Mouse (Mus musculus): ENCODE results near the gene Grid1.

Grid1 gene

DNA sequence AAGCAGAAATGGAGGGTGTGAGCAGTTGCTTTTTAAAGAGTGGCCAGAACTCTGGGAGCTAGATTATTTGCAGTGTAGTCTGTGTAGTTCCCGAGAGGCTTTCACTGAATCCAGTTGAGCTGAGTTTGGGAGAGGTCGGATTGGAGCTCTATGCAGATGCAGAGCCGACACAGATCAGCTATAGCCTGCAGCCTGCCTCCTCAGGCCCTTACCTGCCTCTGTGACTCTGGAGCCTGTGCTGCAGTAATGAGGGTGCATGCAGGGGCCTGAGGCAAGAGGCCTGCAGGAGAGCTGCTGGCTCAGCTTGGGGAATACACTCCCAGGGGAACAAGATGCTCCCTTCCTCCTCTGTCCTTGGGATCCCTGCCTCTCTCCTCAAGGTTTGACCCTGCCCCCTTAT is 296.0 kb downstream of the Grid1 start:
- no peak for DNase-seq (ENCODE audit: low read depth)

DNA sequence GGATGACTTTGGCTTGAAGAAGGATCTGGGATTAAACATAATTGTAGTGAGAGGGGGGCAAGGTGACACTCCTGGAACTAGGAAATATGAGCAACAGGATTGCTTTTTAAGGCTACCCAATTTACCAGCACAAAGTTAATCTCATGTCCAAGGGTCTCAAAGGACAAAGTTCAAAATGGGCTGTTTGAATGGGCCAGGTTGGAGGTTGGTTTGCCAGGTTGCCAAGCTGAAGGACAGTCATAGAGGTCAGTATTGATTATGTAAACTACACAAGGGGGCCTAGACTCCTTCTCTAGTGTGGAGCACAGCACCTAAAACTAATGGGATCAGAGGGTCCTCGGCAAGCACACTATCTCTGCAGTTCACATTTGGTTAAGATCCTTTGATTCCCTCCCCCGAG is 300.2 kb downstream of the Grid1 start:
- no peak for DNase-seq (ENCODE audit: low read depth)

- no peak for DNase-seq (ENCODE audit: low read depth)
Measured at GRCm38 (mm10) chr14:35120905-35121304, 301.0 kb downstream of the Grid1 start.

- no peak for DNase-seq (ENCODE audit: low read depth)
Measured at GRCm38 (mm10) chr14:35122111-35122510, 302.2 kb downstream of the Grid1 start.

DNA sequence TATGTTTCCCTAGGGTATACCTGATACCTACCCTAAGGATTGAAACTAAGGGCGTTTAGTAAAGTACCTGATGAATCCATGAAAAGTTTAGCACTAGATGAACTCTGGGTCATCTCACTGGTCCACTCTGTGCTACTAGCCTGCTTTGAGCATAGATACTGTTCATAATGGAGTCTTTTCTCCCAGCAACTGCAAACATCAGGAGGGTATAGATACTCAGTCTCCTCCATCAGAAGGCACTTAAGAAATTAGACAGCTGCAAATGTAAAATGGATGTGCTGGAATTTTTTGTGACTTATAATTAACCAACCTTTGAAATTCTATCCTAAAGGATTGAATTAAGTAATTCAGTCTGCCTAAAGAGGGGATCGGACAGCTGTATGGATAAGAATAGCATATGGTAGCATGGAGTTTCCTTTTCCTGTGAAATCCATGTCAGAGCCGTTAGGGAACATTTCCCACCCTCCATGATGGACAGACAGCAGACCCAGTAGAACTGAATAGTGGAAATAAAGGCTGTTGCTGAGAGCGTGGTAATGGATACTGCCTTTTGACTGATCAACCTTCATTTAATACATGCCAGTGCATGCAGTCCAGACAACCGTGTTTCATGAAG is 303.5 kb downstream of the Grid1 start:
- no peak for DNase-seq (ENCODE audit: low read depth)

DNA sequence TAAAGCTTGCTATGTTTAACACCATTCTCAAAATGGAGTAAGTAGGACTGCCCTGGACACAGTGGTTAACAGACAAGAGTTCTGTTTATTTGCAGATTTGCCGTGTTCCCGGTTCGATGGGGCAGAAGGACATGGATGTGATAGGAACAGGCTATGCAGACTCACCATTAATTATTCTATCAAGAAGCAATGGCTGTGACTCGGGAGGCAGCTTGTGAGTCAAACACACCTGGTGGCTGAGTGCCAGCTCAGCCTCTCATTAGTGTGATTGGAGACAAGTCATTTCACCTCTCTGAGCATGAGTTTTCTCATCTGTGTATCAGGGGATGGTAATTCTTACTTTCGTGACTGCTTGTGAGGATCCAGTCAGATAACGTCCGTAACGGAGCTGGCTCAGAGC is 307.7 kb downstream of the Grid1 start:
- DNase-seq (ENCODE audit: low read depth) = no peak

GRCm38 (mm10) chr14:35135056-35135455 is 315.1 kb downstream of the Grid1 start:
- no peak for DNase-seq (ENCODE audit: low read depth)

- DNase-seq (ENCODE audit: low read depth) = no peak
Measured at GRCm38 (mm10) chr14:35138069-35138468, 318.2 kb downstream of the Grid1 start.

DNA sequence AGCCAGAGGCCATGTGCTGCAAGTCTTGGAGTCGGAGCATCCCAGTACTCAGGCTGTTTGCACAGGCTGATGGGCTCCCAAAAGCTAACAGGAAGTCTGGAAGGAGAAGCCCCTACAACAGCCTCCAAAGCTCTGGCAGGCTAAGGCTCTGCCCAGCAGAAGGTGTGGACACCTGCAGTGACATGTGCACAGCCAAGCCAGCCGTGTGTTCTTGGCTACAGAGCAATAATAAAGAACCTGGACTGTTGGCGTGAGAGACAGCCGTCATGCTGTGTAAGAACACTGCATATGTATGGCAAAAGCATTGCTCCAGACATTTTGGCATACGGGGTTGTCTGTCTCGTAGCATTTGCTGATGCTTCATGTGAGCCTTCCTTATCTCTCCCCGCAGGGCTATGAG is 319.9 kb downstream of the Grid1 start:
- DNase-seq (ENCODE audit: low read depth) = no peak

DNA sequence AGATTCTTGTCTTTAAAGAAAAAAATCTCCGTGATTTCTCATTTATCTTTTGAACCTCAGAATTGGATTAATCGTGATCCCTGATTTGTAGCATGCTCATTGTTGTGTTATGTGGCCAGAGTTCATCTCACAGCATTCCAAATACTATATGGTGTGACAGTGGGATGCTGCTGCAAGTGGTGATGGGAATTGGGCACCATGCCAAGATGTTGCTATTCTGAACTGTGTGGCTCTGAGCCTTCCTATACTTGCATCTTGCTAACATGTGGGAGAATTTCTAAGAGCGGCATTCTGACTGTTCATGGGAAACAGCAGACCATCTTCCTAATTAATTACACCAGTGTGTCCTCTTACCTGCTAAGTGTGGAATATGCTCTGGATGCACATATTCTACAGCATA is 332.5 kb downstream of the Grid1 start:
- DNase-seq (ENCODE audit: low read depth) = no peak

- DNase-seq (ENCODE audit: low read depth) = no peak
Measured at GRCm38 (mm10) chr14:35153701-35154277, 333.9 kb downstream of the Grid1 start.

DNA sequence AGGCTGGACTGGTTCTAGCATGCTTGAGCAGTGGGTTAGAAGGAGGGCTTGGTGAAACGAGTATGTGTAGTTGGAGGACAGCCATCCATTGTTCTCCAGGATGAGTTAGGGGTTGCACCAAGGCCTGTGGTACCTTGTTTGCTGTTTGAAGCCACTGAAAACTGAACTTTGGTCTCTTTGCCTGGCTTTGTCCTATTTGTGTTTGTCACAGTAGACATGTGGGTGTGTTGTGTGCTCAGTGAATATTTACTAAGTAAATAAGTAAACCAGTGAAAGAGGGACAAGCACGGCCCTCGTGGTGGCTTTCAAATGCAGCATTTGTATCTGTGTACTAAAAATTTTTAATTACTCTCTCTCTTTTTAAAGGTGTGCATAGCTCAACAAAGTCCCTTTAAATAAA is 334.5 kb downstream of the Grid1 start:
- no peak for DNase-seq (ENCODE audit: low read depth)

- no peak for DNase-seq (ENCODE audit: low read depth)
Measured at GRCm38 (mm10) chr14:35157069-35157655, 337.3 kb downstream of the Grid1 start.

DNA sequence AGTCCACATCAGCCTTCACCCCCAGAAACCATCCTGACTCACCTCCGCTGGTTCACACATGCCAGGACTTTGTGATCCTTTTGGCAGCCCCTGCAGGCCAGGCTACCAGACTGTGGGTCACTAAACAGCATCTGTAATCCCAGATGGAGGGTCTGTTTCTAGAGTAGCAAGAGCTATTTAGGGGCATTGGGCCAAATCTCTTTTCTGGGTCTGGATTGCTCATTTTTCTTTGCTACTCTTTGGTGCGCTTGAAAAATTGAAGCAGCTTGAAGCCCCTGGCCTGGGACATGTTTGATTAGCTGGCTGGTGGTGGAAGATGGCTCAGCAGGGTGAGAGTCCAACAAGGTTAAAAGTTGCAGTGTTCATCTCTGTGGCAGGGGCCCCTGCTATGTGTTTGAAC is 339.4 kb downstream of the Grid1 start:
- DNase-seq (ENCODE audit: low read depth) = no peak

DNA sequence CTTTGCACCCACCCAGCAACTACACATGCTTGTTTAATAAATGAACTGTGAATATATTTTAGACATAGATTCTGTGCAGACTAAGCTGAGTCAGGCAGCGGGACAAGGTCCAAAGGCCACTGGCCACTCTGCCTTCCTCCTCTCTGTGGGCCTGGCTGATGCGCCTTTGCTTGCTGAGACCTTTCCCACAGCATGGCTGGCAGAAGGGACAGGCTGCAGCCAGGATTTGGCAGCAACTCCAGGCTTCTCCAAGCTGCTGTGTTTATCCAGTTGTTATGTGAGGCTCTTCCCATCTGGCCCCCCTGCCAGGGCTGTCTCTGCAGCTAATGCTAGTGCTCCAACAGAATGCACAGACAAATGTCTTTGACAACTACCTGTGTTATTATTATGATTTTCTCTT is 347.5 kb downstream of the Grid1 start:
- DNase-seq (ENCODE audit: low read depth) = no peak

GRCm38 (mm10) chr14:35173861-35174260 is 354.0 kb downstream of the Grid1 start:
- DNase-seq (ENCODE audit: low read depth) = no peak

- no peak for DNase-seq (ENCODE audit: low read depth)
Measured at GRCm38 (mm10) chr14:35176021-35176420, 356.1 kb downstream of the Grid1 start.

DNA sequence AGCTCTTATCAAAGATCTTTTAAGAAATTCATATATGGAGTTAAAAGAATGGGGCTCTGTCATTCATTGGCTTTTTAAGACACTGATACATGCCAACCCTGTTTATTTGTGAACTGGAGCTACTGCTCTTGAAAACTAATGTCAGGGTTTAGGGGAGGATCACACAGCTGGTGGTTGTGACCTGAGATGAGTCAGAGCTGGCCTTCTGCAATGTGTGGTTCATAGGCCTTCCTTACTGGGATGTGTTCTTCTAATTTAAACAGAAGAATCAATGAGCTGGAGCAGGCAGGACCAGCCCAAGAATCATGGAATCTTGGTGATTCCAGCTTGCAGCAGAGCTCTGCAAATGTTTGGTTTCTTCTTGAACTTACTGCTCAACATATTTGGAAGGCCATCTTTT is 359.2 kb downstream of the Grid1 start:
- DNase-seq (ENCODE audit: low read depth) = no peak

DNA sequence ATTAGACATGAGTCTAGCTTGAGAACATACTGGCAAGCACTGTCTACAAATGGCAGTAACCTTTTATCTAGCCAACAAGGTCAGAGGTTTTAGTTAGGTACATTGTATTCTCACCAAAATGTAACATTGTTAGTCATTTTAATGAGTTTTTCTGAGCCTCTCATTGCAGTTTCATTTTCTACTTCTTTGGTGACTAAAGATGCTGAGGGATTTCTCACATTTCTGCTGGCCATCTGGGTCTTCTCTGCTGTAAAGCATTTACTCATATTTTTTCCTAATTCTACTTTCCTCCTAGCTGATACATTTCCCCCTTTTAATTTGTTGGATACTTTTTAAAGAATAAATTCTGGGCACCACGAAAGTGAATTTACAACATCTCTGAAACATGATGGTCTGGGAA is 365.5 kb downstream of the Grid1 start:
- no peak for DNase-seq (ENCODE audit: low read depth)

DNA sequence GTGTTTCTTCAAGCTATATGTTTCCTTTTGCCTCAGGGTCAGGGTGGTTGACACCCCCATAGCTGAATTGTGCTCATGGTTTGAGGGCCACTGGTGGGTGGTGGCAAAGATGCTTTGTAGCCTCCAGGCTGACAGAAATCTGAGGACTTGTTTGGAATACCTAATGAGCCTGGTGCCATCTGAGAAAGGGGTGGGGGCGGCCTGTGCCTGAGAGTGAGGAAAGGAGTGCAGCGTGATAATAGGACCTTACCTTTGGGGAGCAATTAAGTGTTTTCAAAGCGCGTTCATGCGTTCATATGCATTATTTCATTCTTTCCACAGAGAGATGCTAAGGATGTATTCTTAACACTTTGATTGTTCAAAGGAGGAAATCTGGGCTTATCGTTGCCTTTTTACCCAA is 372.3 kb downstream of the Grid1 start:
- no peak for DNase-seq (ENCODE audit: low read depth)

- no peak for DNase-seq (ENCODE audit: low read depth)
Measured at GRCm38 (mm10) chr14:35197371-35197770, 377.5 kb downstream of the Grid1 start.

DNA sequence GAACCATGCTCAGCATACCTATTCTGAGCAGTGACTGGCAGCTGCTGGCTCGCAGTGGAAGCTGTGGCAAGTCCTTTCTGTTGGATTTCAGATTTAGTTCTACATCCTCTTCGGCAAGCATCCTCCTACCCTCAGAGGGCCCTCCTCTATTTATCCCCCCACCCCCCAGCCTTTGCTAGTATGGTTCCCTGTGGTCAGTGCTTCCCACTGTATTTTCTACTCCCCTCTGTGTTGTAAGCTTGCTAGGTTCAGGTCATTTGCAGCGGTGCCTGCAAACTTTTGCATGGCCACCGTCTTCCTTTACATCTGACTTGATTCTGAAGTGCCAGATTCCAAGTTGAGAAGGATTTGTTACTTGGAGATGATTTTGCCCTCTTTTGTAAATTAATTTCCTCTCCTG is 378.5 kb downstream of the Grid1 start:
- DNase-seq (ENCODE audit: low read depth) = no peak

GRCm38 (mm10) chr14:35198899-35199298 is 379.0 kb downstream of the Grid1 start:
- no peak for DNase-seq (ENCODE audit: low read depth)

DNA sequence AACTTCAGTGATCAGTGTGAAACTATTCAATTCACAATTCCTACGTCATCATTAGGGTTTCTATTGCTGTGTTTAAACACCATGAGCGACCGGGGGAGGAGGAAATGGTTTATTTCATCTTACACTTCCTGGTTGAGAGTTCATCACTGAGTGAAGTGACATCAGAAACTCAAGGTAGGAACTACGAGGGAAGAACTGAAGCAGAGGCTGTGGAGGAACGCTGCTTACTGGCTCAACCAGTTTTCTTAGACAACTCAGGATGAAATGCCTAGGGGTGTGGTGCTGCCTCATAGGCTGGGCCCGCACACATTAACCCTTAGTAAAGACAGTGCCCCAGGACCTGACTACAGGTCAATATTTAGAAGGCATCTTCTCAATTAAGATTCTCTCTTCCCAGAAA is 389.5 kb downstream of the Grid1 start:
- DNase-seq (ENCODE audit: low read depth) = no peak

All from induced T-regulatory cell, adult 2 months (primary cell).